Mouse (Mus musculus): ENCODE measurements around the gene Osbpl8. TPM values are rescaled to one million over a fixed set of nuclear protein-coding genes. Genes with fewer than 3 reads are reported as not detected.

The Osbpl8 gene
- polyA plus RNA-seq, 1 experiment, result 18.4 TPM

- no peak overlapping the region for H3K4me3 ChIP-seq (replicated peaks; ENCODE audit: insufficient read depth, low read depth, low read length)
- 84% methylated on average over 6 of the region's 6 CpGs for WGBS
- no peak for DNase-seq
- no peaks in the 10 kb centered on the region for H3K27me3 ChIP-seq (ENCODE audit: control insufficient read depth, insufficient read depth, low read length)
- H3K4me1 ChIP-seq (ENCODE audit: control insufficient read depth, insufficient read depth, low read length), result no peaks in the 10 kb centered on the region; the same call in 1 of the 2 replicates
- TF ChIP-seq POLR2A (IDR thresholded peaks at IDR 0.05; ENCODE audit: borderline replicate concordance, insufficient read depth, low read length), result no peak
- no peak for TF ChIP-seq CTCF (IDR thresholded peaks at IDR 0.05; ENCODE audit: borderline replicate concordance, insufficient read depth, low read depth, low read length)
- no peak overlapping the region for H3K27ac ChIP-seq (ENCODE audit: insufficient read depth, low read length)
Measured at GRCm38 (mm10) chr10:111234450-111235288, 70.1 kb downstream of the Osbpl8 start.

- no peaks in the 10 kb centered on the region; the same call in 1 of the 2 replicates for H3K4me1 ChIP-seq (ENCODE audit: control insufficient read depth, insufficient read depth, low read length)
- H3K27ac ChIP-seq (ENCODE audit: insufficient read depth, low read length), result no peak overlapping the region
- TF ChIP-seq CTCF (IDR thresholded peaks at IDR 0.05; ENCODE audit: borderline replicate concordance, insufficient read depth, low read depth, low read length) (no peak), POLR2A (IDR thresholded peaks at IDR 0.05; ENCODE audit: borderline replicate concordance, insufficient read depth, low read length) (no peak)
- no peak overlapping the region for H3K4me3 ChIP-seq (replicated peaks; ENCODE audit: insufficient read depth, low read depth, low read length)
- H3K27me3 ChIP-seq (ENCODE audit: control insufficient read depth, insufficient read depth, low read length), result no peaks in the 10 kb centered on the region
- no peak for DNase-seq
- 87% methylated on average over 6 of the region's 6 CpGs for WGBS
Measured at GRCm38 (mm10) chr10:111235289-111235570, 70.7 kb downstream of the Osbpl8 start.

- no peak for DNase-seq
- no peak overlapping the region for H3K27ac ChIP-seq (ENCODE audit: insufficient read depth, low read length)
- H3K27me3 ChIP-seq (ENCODE audit: control insufficient read depth, insufficient read depth, low read length), result no peaks in the 10 kb centered on the region
- TF ChIP-seq CTCF (IDR thresholded peaks at IDR 0.05; ENCODE audit: borderline replicate concordance, insufficient read depth, low read depth, low read length), result no peak
- no peak for TF ChIP-seq POLR2A (IDR thresholded peaks at IDR 0.05; ENCODE audit: borderline replicate concordance, insufficient read depth, low read length)
- H3K4me1 ChIP-seq (ENCODE audit: control insufficient read depth, insufficient read depth, low read length), result no peaks in the 10 kb centered on the region; the same call in 1 of the 2 replicates
- H3K4me3 ChIP-seq (replicated peaks; ENCODE audit: insufficient read depth, low read depth, low read length), result no peak overlapping the region
- 92% methylated on average over 5 of the region's 5 CpGs for WGBS
Measured at GRCm38 (mm10) chr10:111237434-111237833, 72.9 kb downstream of the Osbpl8 start.

- peaks cover 6% of the 10 kb centered on the region for H3K4me1 ChIP-seq (ENCODE audit: control insufficient read depth, insufficient read depth, low read length)
- no peak overlapping the region for H3K4me3 ChIP-seq (replicated peaks; ENCODE audit: insufficient read depth, low read depth, low read length)
- H3K27me3 ChIP-seq (ENCODE audit: control insufficient read depth, insufficient read depth, low read length), result no peaks in the 10 kb centered on the region
- no peak overlapping the region for H3K27ac ChIP-seq (ENCODE audit: insufficient read depth, low read length)
- DNase-seq, result no peak
- TF ChIP-seq POLR2A (IDR thresholded peaks at IDR 0.05; ENCODE audit: borderline replicate concordance, insufficient read depth, low read length) (no peak), CTCF (IDR thresholded peaks at IDR 0.05; ENCODE audit: borderline replicate concordance, insufficient read depth, low read depth, low read length) (no peak)
- 88% methylated on average over 7 of the region's 7 CpGs for WGBS
Measured at GRCm38 (mm10) chr10:111242677-111243076, 78.1 kb downstream of the Osbpl8 start.

GRCm38 (mm10) chr10:111247609-111248008 is 83.1 kb downstream of the Osbpl8 start:
- H3K27ac ChIP-seq (ENCODE audit: insufficient read depth, low read length), result no peak overlapping the region
- no peaks in the 10 kb centered on the region for H3K27me3 ChIP-seq (ENCODE audit: control insufficient read depth, insufficient read depth, low read length)
- TF ChIP-seq POLR2A (IDR thresholded peaks at IDR 0.05; ENCODE audit: borderline replicate concordance, insufficient read depth, low read length), result no peak
- no peak for TF ChIP-seq CTCF (IDR thresholded peaks at IDR 0.05; ENCODE audit: borderline replicate concordance, insufficient read depth, low read depth, low read length)
- peaks cover 12% of the 10 kb centered on the region for H3K4me1 ChIP-seq (ENCODE audit: control insufficient read depth, insufficient read depth, low read length)
- H3K4me3 ChIP-seq (replicated peaks; ENCODE audit: insufficient read depth, low read depth, low read length), result no peak overlapping the region
- no peak for DNase-seq
- WGBS, result 37% methylated on average over 4 of the region's 4 CpGs

- no peak for TF ChIP-seq POLR2A (IDR thresholded peaks at IDR 0.05; ENCODE audit: borderline replicate concordance, insufficient read depth, low read length)
- no peak for TF ChIP-seq CTCF (IDR thresholded peaks at IDR 0.05; ENCODE audit: borderline replicate concordance, insufficient read depth, low read depth, low read length)
- Histone ChIP-seq H3K4me3 (replicated peaks; ENCODE audit: insufficient read depth, low read depth, low read length) (no peak overlapping the region), H3K4me1 (ENCODE audit: control insufficient read depth, insufficient read depth, low read length) (peaks cover 12% of the 10 kb centered on the region), H3K27ac (ENCODE audit: insufficient read depth, low read length) (no peak overlapping the region), H3K27me3 (ENCODE audit: control insufficient read depth, insufficient read depth, low read length) (no peaks in the 10 kb centered on the region)
- no peak for DNase-seq
- WGBS, result 28% methylated on average over 6 of the region's 6 CpGs
Measured at GRCm38 (mm10) chr10:111248177-111248576, 83.6 kb downstream of the Osbpl8 start.

GRCm38 (mm10) chr10:111250192-111250591 is 85.6 kb downstream of the Osbpl8 start:
- no peak for DNase-seq
- TF ChIP-seq POLR2A (IDR thresholded peaks at IDR 0.05; ENCODE audit: borderline replicate concordance, insufficient read depth, low read length) (no peak), CTCF (IDR thresholded peaks at IDR 0.05; ENCODE audit: borderline replicate concordance, insufficient read depth, low read depth, low read length) (no peak)
- 91% methylated on average over 4 of the region's 4 CpGs for WGBS
- Histone ChIP-seq H3K4me3 (replicated peaks; ENCODE audit: insufficient read depth, low read depth, low read length) (no peak overlapping the region), H3K4me1 (ENCODE audit: control insufficient read depth, insufficient read depth, low read length) (peaks cover 9% of the 10 kb centered on the region), H3K27ac (ENCODE audit: insufficient read depth, low read length) (no peak overlapping the region), H3K27me3 (ENCODE audit: control insufficient read depth, insufficient read depth, low read length) (no peaks in the 10 kb centered on the region)

GRCm38 (mm10) chr10:111251666-111252065 is 87.1 kb downstream of the Osbpl8 start:
- Histone ChIP-seq H3K27me3 (ENCODE audit: control insufficient read depth, insufficient read depth, low read length) (no peaks in the 10 kb centered on the region), H3K27ac (ENCODE audit: insufficient read depth, low read length) (no peak overlapping the region), H3K4me3 (replicated peaks; ENCODE audit: insufficient read depth, low read depth, low read length) (no peak overlapping the region), H3K4me1 (ENCODE audit: control insufficient read depth, insufficient read depth, low read length) (peaks cover 7% of the 10 kb centered on the region)
- DNase-seq, result no peak
- TF ChIP-seq POLR2A (IDR thresholded peaks at IDR 0.05; ENCODE audit: borderline replicate concordance, insufficient read depth, low read length) (no peak), CTCF (IDR thresholded peaks at IDR 0.05; ENCODE audit: borderline replicate concordance, insufficient read depth, low read depth, low read length) (no peak)
- WGBS, result 58% methylated on average over 5 of the region's 5 CpGs

Data from cerebellum, adult 2 months (tissue).